Mouse (Mus musculus): ENCODE measurements at regions not wholly inside any gene's neighbourhood (a gene's known extent, or its start where the extent isn't known, plus 50 kb on each side); places are given as distances from the start of the nearest gene placed in this dataset.
A peak's percentile ranks its signal among the peaks of the same experiment; 100 is the strongest.

DNA sequence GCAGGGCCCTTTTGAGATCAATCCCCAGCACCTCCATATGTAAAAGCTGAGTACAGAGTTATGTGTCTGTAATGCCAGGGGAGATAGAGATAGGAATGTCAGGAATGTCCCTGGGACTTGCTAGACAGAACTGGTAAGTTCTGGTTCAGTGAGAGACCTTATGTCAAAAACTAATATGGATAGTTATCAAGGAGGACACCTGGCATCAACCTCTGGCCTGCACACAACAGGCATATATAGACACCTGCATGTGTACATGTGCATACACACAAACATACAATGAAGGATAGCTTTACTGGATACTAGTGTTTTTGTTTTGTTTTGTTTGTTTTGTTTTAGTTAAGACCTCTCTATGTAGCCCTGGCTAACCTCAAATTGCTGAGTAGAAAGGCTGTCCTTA is 254.1 kb downstream of the Ccdc91 start:
- Histone ChIP-seq H3K79me2 (ENCODE audit: control insufficient read depth, insufficient read depth, low read length, poor library complexity) (no peaks in the 10 kb centered on the region), H3K9me3 (replicated peaks; ENCODE audit: insufficient read depth, low read length) (no peaks in the 10 kb centered on the region), H3K27me3 (ENCODE audit: control insufficient read depth in 1 of 2, insufficient read depth in 2 of 2, low read length in 2 of 2) (no peaks in the 10 kb centered on the region), H3K4me3 (ENCODE audit: control insufficient read depth in 1 of 2, insufficient read depth in 1 of 2, low read depth in 2 of 2, low read length in 2 of 2) (no peak overlapping the region), H3K4me1 (ENCODE audit: control insufficient read depth in 1 of 2, insufficient read depth in 2 of 2, low read length in 2 of 2) (no peaks in the 10 kb centered on the region), H3K36me3 (ENCODE audit: control insufficient read depth in 1 of 2, insufficient read depth in 2 of 2, low read length in 2 of 2) (no peaks in the 10 kb centered on the region), H3K27ac (ENCODE audit: control insufficient read depth, low read depth, low read length) (no peak overlapping the region), H3K9ac (ENCODE audit: control insufficient read depth, low read depth, low read length, poor library complexity, severe bottlenecking) (no peak overlapping the region)
- no peak for TF ChIP-seq EP300 (IDR thresholded peaks at IDR 0.05; ENCODE audit: low read depth in 1 of 2, low read length in 2 of 2)
- no peak for TF ChIP-seq CTCF (IDR thresholded peaks at IDR 0.05 in 2 of 3, conservative IDR thresholded peaks at IDR 0.05 in 1 of 3; ENCODE audit: control insufficient read depth in 1 of 3, insufficient read depth in 1 of 3, low read depth in 2 of 3, low read length in 3 of 3, poor library complexity in 1 of 3, severe bottlenecking in 1 of 3)
- no peak for TF ChIP-seq POLR2AphosphoS2 (IDR thresholded peaks at IDR 0.05; ENCODE audit: low read length)
- TF ChIP-seq MAFK (IDR thresholded peaks at IDR 0.05; ENCODE audit: borderline replicate concordance, low read depth, low read length): no peak
- TF ChIP-seq GABPA (IDR thresholded peaks at IDR 0.05; ENCODE audit: low read depth, low read length): no peak
- DNase-seq (ENCODE audit: low read depth, low spot score): no peak

DNA sequence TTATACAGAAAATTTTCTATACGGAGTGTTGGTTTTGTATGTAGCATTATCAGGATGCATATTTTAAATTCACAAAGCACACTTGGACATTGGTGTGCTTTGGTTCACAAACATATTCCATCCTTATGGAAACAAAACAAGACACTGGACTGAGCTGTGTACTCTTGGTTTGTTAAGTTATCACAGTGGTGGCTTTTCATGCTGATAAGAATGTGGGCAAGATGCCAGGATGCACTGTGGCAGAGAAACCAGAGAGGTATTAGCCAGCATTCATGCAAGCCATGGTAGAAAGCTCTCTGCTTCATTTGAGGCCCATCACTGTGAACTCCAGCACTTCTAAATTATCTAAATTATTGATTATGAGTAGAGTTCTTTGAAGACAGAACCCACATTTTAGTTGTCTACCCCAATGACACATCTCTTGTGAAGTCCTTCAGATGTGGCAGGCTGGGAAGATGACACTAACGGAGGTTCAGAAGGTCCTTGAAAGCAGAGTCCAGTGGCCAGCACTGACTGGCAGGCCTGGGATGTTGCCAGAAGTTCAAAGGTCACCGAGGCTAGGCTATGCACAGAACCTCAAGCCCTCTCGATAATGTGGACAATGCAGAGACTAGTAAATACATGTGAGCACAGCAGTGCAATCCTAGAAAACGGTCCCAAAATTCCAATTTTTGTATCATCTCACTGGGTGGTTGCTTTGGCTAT is 263.1 kb downstream of the Ccdc91 start:
- no peak for TF ChIP-seq TAL1 (IDR thresholded peaks at IDR 0.05; ENCODE audit: low read length)
- TF ChIP-seq POLR2A (IDR thresholded peaks at IDR 0.05; ENCODE audit: control insufficient read depth in 1 of 2, insufficient read depth in 1 of 2, low read depth in 1 of 2, low read length in 2 of 2, poor library complexity in 1 of 2): no peak
- no peak for TF ChIP-seq KAT2A (conservative IDR thresholded peaks at IDR 0.05; ENCODE audit: low read depth, low read length)
- TF ChIP-seq RCOR1 (IDR thresholded peaks at IDR 0.05; ENCODE audit: low read depth, low read length): no peak
- no peak for TF ChIP-seq RAD21 (IDR thresholded peaks at IDR 0.05; ENCODE audit: low read depth, low read length)
- TF ChIP-seq MEF2A (IDR thresholded peaks at IDR 0.05; ENCODE audit: extremely low read depth, insufficient replicate concordance, low read depth, low read length, poor library complexity, severe bottlenecking): no peak
- TF ChIP-seq EP300 (IDR thresholded peaks at IDR 0.05; ENCODE audit: low read depth in 1 of 2, low read length in 2 of 2): no peak
- no peak for TF ChIP-seq ZC3H11A (IDR thresholded peaks at IDR 0.05; ENCODE audit: low read depth, low read length)
- no peak for TF ChIP-seq ZNF384 (IDR thresholded peaks at IDR 0.05; ENCODE audit: low read depth, low read length)
- TF ChIP-seq JUND (IDR thresholded peaks at IDR 0.05; ENCODE audit: low read depth, low read length): no peak
- TF ChIP-seq UBTF (IDR thresholded peaks at IDR 0.05; ENCODE audit: borderline replicate concordance, insufficient read depth, low read depth, low read length): no peak
- no peak for TF ChIP-seq SMC3 (IDR thresholded peaks at IDR 0.05; ENCODE audit: low read depth, low read length)
- no peak for TF ChIP-seq MAFK (IDR thresholded peaks at IDR 0.05; ENCODE audit: borderline replicate concordance, low read depth, low read length)
- TF ChIP-seq USF2 (IDR thresholded peaks at IDR 0.05; ENCODE audit: borderline replicate concordance in 1 of 2, insufficient read depth in 1 of 2, low read depth in 1 of 2, low read length in 2 of 2): no peak
- TF ChIP-seq HCFC1 (IDR thresholded peaks at IDR 0.05; ENCODE audit: low read depth, low read length): no peak
- no peak for TF ChIP-seq SIN3A (IDR thresholded peaks at IDR 0.05; ENCODE audit: low read length)
- no peak for TF ChIP-seq TCF12 (IDR thresholded peaks at IDR 0.05; ENCODE audit: low read depth, low read length)
- H3K9ac ChIP-seq (ENCODE audit: control insufficient read depth, low read depth, low read length, poor library complexity, severe bottlenecking): no peak overlapping the region
- no peak overlapping the region for H3K27ac ChIP-seq (ENCODE audit: control insufficient read depth, low read depth, low read length)
- no peaks in the 10 kb centered on the region for H3K27me3 ChIP-seq (ENCODE audit: control insufficient read depth in 1 of 2, insufficient read depth in 2 of 2, low read length in 2 of 2)
- no peaks in the 10 kb centered on the region for H3K79me2 ChIP-seq (ENCODE audit: control insufficient read depth, insufficient read depth, low read length, poor library complexity)
- no peaks in the 10 kb centered on the region for H3K4me1 ChIP-seq (ENCODE audit: control insufficient read depth in 1 of 2, insufficient read depth in 2 of 2, low read length in 2 of 2)
- no peaks in the 10 kb centered on the region for H3K36me3 ChIP-seq (ENCODE audit: control insufficient read depth in 1 of 2, insufficient read depth in 2 of 2, low read length in 2 of 2)
- no peak overlapping the region for H3K4me3 ChIP-seq (ENCODE audit: control insufficient read depth in 1 of 2, insufficient read depth in 1 of 2, low read depth in 2 of 2, low read length in 2 of 2)
- DNase-seq (ENCODE audit: low read depth, low spot score): peak; percentile 8
- H3K9me3 ChIP-seq (replicated peaks; ENCODE audit: insufficient read depth, low read length): no peaks in the 10 kb centered on the region
